Mouse (Mus musculus): ENCODE measurements around the gene Srebf2.

Srebf2 gene

GRCm38 (mm10) chr15:82206365-82207104 is 59.6 kb downstream of the Srebf2 start:
- in situ Hi-C loops (cut with MboI; ENCODE audit: low sequenced_read_pairs) = no loop called here

- in situ Hi-C loops (cut with MboI; ENCODE audit: low sequenced_read_pairs) = no loop called here
Observed at GRCm38 (mm10) chr15:82207105-82207459, 60.1 kb downstream of the Srebf2 start.

- in situ Hi-C loops (cut with MboI; ENCODE audit: low sequenced_read_pairs) = no loop called here
Observed at GRCm38 (mm10) chr15:82207504-82208219, 60.7 kb downstream of the Srebf2 start.

- in situ Hi-C loops (cut with MboI; ENCODE audit: low sequenced_read_pairs) = no loop called here
Observed at GRCm38 (mm10) chr15:82208307-82208706, 61.3 kb downstream of the Srebf2 start.

GRCm38 (mm10) chr15:82209295-82210050 is 62.5 kb downstream of the Srebf2 start:
- in situ Hi-C loops (cut with MboI; ENCODE audit: low sequenced_read_pairs) = no loop called here

GRCm38 (mm10) chr15:82210801-82211200 is 63.8 kb downstream of the Srebf2 start:
- in situ Hi-C loops (cut with MboI; ENCODE audit: low sequenced_read_pairs) = no loop called here

GRCm38 (mm10) chr15:82211281-82211680 is 64.3 kb downstream of the Srebf2 start:
- in situ Hi-C loops (cut with MboI; ENCODE audit: low sequenced_read_pairs) = no loop called here

- in situ Hi-C loops (cut with MboI; ENCODE audit: low sequenced_read_pairs) = no loop called here
Observed at GRCm38 (mm10) chr15:82211911-82212751, 65.2 kb downstream of the Srebf2 start.

- in situ Hi-C loops (cut with MboI; ENCODE audit: low sequenced_read_pairs) = no loop called here
Observed at GRCm38 (mm10) chr15:82212752-82213063, 65.7 kb downstream of the Srebf2 start, which contains the start of gene Shisa8. Gene Shisa8 (minus strand): TSS chr15:82212815.

- in situ Hi-C loops (cut with MboI; ENCODE audit: low sequenced_read_pairs) = no loop called here
Observed at GRCm38 (mm10) chr15:82213222-82213621, 66.2 kb downstream of the Srebf2 start.

GRCm38 (mm10) chr15:82215332-82216046 is 68.5 kb downstream of the Srebf2 start:
- in situ Hi-C loops (cut with MboI; ENCODE audit: low sequenced_read_pairs) = no loop called here

- in situ Hi-C loops (cut with MboI; ENCODE audit: low sequenced_read_pairs) = no loop called here
Observed at GRCm38 (mm10) chr15:82216142-82216827, 69.3 kb downstream of the Srebf2 start.

- in situ Hi-C loops (cut with MboI; ENCODE audit: low sequenced_read_pairs) = no loop called here
Observed at GRCm38 (mm10) chr15:82217039-82217438, 70.1 kb downstream of the Srebf2 start.

GRCm38 (mm10) chr15:82217980-82218379 is 71.0 kb downstream of the Srebf2 start:
- in situ Hi-C loops (cut with MboI; ENCODE audit: low sequenced_read_pairs) = no loop called here

GRCm38 (mm10) chr15:82218778-82219666 is 72.0 kb downstream of the Srebf2 start:
- in situ Hi-C loops (cut with MboI; ENCODE audit: low sequenced_read_pairs) = no loop called here

- in situ Hi-C loops (cut with MboI; ENCODE audit: low sequenced_read_pairs) = no loop called here
Observed at GRCm38 (mm10) chr15:82220003-82220675, 73.2 kb downstream of the Srebf2 start.

GRCm38 (mm10) chr15:82221104-82221860 is 74.3 kb downstream of the Srebf2 start:
- in situ Hi-C loops (cut with MboI; ENCODE audit: low sequenced_read_pairs) = no loop called here

Measured in CH12F3 (cell line).